Mouse (Mus musculus) induced T-regulatory cell, adult 2 months (primary cell): ENCODE data around the gene 2310007B03Rik.

Source experiments
- DNase-seq: peaks from one replicate; pipeline ENCODE4 v3.0.0-alpha.2; 2012; ENCODE audit warnings: low read depth

Gene 2310007B03Rik

GRCm38 (mm10) chr1:93101571-93102061 lies 59.1 kb downstream of the 2310007B03Rik start, which contains the start of gene Kif1a:
Kif1a (minus strand) TSS chr1:93101951.
- DNase-seq, result no peak
